Mouse (Mus musculus) spleen, postnatal 10 days (tissue): Measurements from ENCODE around the gene Vmn1r54.
A peak's percentile ranks its signal among the peaks of the same experiment; 100 is the strongest.
"Not testable (repeated sequence)": the region's sequence is repeated elsewhere in the genome, so short reads cannot be mapped to it uniquely, and the experiment has no call there.

ENCODE experiments used
- DNase-seq, 2 experiments: peaks; one replicate each; pipeline ENCODE4 v3.0.0; 2021 to 2022; ENCODE audit warnings: low spot score in 2 of 2

Vmn1r54 gene

GRCm38 (mm10) chr6:90246000-90246399 is at the start of gene Vmn1r54:
Vmn1r54 (plus strand) TSS chr6:90246300.
- DNase-seq, result no peak

DNA sequence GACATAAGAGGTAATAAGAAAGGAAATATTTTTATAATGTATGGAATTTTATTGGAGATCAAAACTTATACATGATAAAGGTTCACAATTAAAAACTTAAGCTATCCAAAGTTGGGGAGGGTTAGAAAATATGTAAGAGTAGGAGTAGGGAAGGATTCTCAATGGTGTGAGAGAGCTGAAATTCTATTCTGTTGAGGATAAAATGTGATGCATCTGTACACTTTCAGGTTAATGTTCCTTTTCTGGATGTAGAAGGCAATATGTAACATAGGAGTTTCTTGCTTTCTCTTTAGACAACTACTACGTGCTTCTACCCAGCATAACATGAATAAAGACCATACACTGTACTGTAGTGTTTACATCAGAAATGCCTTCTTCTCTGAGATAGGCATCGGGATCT is 43.6 kb upstream of the Vmn1r54 start, which contains the start of gene V1ra8:
Gene V1ra8 (plus strand): TSS at position 301 of the 400 bp plus-strand sequence.
- not testable (repeated sequence) for DNase-seq

GRCm38 (mm10) chr6:90224338-90224737 is 21.8 kb upstream of the Vmn1r54 start, which contains the start of gene Vmn1r53:
Vmn1r53 (minus strand) TSS chr6:90224438.
- no peak for DNase-seq

- DNase-seq, result not testable (repeated sequence)
These were observed 14.0 kb upstream of the Vmn1r54 start for GRCm38 (mm10) chr6:90232114-90232513.

- DNase-seq, result no peak
These were observed 13.4 kb upstream of the Vmn1r54 start for GRCm38 (mm10) chr6:90232681-90233080.

DNA sequence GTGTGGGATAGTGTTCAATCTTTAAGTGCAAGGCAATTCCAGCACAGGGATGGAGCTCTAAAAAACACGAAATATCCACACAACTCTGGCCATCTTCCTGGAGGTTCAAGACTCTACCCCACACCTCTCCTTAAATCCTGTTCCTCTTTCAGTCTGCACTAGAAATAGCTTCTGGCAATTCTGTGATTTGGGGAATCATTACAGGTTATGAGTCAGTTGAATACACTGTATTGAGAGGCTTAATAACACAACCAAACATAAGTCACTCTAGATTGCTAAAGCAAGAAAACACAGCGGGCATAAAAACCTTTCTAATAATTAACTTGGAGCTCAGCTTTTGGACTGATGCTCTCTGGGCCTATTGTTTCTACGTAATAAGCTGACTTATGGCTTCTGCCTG is 2.1 kb upstream of the Vmn1r54 start:
- no peak for DNase-seq

DNA sequence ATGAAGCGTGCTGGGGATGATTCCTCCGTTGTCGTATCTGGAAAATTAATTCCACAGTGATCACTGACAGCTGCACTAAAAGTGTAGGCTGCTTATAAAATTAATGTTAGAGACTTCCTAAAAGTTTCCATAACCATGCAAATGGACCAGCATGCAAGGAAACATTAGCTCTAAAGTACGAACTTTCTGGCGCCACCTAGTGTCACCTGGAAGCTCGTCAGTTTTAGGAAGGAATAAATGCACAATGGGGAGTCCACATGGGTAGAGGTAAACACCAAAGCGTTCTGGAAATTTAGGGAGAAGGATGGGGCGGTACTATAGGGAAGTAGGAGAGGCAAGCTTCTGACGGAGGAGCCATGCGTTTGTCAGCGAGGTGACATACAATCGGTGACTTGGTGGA is 42.2 kb downstream of the Vmn1r54 start:
- DNase-seq, result no peak

DNA sequence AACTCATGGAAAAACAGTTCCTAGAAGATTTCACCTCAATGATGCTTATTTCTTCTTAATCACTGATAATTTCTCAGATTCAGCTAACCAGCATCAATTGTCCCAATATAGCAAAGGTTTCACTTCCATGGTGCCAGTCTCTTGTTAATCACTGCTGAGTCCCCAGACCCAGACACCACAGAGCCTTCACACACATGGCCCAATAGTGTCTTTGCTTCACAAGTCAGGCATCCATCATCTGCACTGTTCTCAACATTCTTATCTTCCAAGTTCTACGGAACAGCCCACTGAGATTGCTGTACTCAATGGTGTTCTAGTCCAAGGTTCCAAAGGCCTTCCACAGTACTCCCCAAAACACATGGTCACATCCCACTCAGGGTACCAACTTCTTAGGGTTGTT is 54.8 kb downstream of the Vmn1r54 start, which contains the start of gene BC048671:
Gene BC048671 (plus strand): TSS at position 301 of the 400 bp plus-strand sequence.
- DNase-seq, result no peak

DNA sequence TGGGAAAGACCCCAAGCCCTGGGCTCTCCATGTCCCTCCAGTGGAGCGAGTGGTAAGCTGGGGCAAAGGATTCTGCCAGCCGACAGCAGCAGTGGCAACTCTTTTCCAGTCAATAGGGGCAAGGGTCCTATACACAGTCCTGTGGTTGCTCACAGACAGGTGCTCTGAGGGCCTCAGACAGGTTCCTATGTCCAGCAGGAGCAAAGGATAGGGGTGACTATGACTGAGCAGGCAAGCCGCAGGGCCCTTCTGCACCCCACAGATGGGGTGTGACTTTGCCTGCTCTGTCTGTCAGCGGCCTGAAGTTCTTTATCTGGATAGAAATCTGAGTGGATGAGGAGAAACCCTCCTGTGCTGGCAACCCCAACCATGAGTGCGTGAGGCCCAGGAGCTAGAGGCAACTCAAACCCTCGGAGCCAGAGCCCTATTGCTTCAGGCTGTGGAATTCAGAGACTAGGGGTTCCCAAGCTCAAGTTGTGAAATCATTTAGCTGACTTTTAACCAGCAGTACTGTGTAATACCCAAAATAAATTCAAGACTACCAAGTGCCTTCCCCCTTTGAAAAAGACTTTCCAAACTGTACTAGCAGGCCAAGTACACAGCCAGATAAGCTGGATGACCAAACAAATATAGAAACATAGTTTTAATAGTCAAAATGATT is 60.3 kb downstream of the Vmn1r54 start:
- DNase-seq, result no peak

GRCm38 (mm10) chr6:90308839-90309778 is 63.0 kb downstream of the Vmn1r54 start:
- DNase-seq, result no peak

DNA sequence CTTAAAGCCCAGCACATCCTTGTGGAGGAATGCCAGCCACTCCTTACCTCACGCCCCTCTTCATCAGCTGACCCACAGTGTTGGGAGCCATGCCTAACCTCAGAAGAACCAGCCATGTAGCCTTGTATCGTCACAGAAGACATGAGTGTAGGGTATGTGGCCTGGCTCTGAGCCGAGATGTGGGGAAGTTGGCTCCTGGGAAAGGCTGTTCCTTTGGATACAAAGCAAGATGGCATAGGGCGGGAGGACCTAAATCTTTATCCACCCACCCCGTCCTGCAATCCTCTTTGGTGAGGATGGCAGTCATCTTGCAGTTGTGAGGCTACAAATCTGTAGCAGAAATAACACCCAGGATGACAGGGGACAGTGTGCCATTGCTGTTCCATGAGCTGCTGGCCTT is 69.9 kb downstream of the Vmn1r54 start:
- peak in 1 of 2 experiments; percentile 6 for DNase-seq

DNA sequence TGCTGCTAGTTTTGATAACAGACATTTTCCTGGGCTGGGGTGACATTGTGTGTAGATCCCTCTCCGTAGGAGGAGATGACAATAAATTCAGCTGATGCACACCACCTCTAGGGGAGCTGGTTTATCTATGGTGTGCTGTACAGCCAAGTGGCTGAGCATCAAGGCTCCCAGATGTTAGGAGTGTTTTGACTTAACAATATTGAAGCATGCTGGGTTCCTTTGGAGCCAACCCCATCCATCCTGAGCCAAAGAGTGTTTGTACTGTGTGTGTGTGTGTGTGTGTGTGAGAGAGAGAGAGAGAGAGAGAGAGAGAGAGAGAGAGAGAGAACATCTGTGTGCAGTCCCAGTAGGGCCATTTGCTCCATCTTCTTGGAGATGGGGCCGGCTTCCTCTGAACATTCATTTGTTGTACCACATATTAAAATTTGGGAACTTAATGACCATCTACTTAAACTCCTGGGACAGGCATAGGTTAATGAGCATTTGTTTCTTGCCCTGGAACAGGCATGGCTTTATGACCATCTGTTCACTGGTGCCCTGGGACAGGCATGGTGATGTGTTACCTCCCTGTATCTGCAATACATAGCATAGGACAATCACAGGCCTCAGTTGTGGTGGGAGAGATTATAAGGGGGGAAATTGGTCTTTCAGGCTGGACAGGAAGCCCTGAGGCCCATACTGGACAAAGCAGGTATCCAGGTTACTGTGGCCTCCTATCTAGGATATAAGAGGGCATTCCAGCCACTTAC is 71.6 kb downstream of the Vmn1r54 start:
- no peak for DNase-seq

GRCm38 (mm10) chr6:90319019-90319418 is 72.9 kb downstream of the Vmn1r54 start:
- no peak for DNase-seq

GRCm38 (mm10) chr6:90319475-90320191 is 73.5 kb downstream of the Vmn1r54 start:
- no peak for DNase-seq

GRCm38 (mm10) chr6:90320429-90320828 is 74.3 kb downstream of the Vmn1r54 start:
- peak in 1 of 2 experiments; percentile 19 for DNase-seq
